Mouse (Mus musculus): ENCODE measurements around the gene Tradd.
"Not testable (repeated sequence)": the region's sequence is repeated elsewhere in the genome, so short reads cannot be mapped to it uniquely, and the experiment has no call there.

Tradd gene

GRCm38 (mm10) chr8:105303396-105303795 is 39.0 kb upstream of the Tradd start:
- peaks cover 12% of the 10 kb centered on the region for H3K36me3 ChIP-seq (ENCODE audit: control insufficient read depth, insufficient read depth, low read length, poor library complexity, severe bottlenecking)
- H3K27me3 ChIP-seq (ENCODE audit: control insufficient read depth, insufficient read depth, low read length, poor library complexity, severe bottlenecking): no peaks in the 10 kb centered on the region; the same call in 1 of the 2 replicates
- DNase-seq (ENCODE audit: low read depth, low spot score): no peak

GRCm38 (mm10) chr8:105299962-105300361 is 35.6 kb upstream of the Tradd start:
- peaks cover 12% of the 10 kb centered on the region for H3K36me3 ChIP-seq (ENCODE audit: control insufficient read depth, insufficient read depth, low read length, poor library complexity, severe bottlenecking)
- H3K27me3 ChIP-seq (ENCODE audit: control insufficient read depth, insufficient read depth, low read length, poor library complexity, severe bottlenecking): no peaks in the 10 kb centered on the region
- DNase-seq (ENCODE audit: low read depth, low spot score): no peak

GRCm38 (mm10) chr8:105298351-105299252 is 34.2 kb upstream of the Tradd start:
- peaks cover 12% of the 10 kb centered on the region for H3K36me3 ChIP-seq (ENCODE audit: control insufficient read depth, insufficient read depth, low read length, poor library complexity, severe bottlenecking)
- no peak for DNase-seq (ENCODE audit: low read depth, low spot score)

GRCm38 (mm10) chr8:105297511-105298192 is 33.2 kb upstream of the Tradd start, which contains the start of gene E2f4:
E2f4 (plus strand) TSS chr8:105297663.
- peak; percentile 90 for DNase-seq (ENCODE audit: low read depth, low spot score)

More at GRCm38 (mm10) chr8:105298351-105299252, 34.2 kb upstream of the Tradd start:
- H3K27me3 ChIP-seq (ENCODE audit: control insufficient read depth, insufficient read depth, low read length, poor library complexity, severe bottlenecking): no peaks in the 10 kb centered on the region

GRCm38 (mm10) chr8:105295895-105296573 is 31.6 kb upstream of the Tradd start, which contains the start of gene Exoc3l:
Exoc3l (minus strand) TSS chr8:105296101.
- DNase-seq (ENCODE audit: low read depth, low spot score): no peak
- no peaks in the 10 kb centered on the region; the same call in none of the 2 replicates for H3K36me3 ChIP-seq (ENCODE audit: control insufficient read depth, insufficient read depth, low read length, poor library complexity, severe bottlenecking)
- H3K27me3 ChIP-seq (ENCODE audit: control insufficient read depth, insufficient read depth, low read length, poor library complexity, severe bottlenecking): no peaks in the 10 kb centered on the region

More at GRCm38 (mm10) chr8:105297511-105298192, 33.2 kb upstream of the Tradd start, which contains the start of gene E2f4:
- Histone ChIP-seq H3K27me3 (ENCODE audit: control insufficient read depth, insufficient read depth, low read length, poor library complexity, severe bottlenecking) (no peaks in the 10 kb centered on the region), H3K36me3 (ENCODE audit: control insufficient read depth, insufficient read depth, low read length, poor library complexity, severe bottlenecking) (peaks cover 8% of the 10 kb centered on the region)

- no peaks in the 10 kb centered on the region for H3K36me3 ChIP-seq (ENCODE audit: control insufficient read depth, insufficient read depth, low read length, poor library complexity, severe bottlenecking)
- H3K27me3 ChIP-seq (ENCODE audit: control insufficient read depth, insufficient read depth, low read length, poor library complexity, severe bottlenecking): no peaks in the 10 kb centered on the region
- DNase-seq (ENCODE audit: low read depth, low spot score): no peak
Measured at GRCm38 (mm10) chr8:105295256-105295655, 30.8 kb upstream of the Tradd start.

GRCm38 (mm10) chr8:105294776-105295175 is 30.4 kb upstream of the Tradd start:
- Histone ChIP-seq H3K27me3 (ENCODE audit: control insufficient read depth, insufficient read depth, low read length, poor library complexity, severe bottlenecking) (no peaks in the 10 kb centered on the region), H3K36me3 (ENCODE audit: control insufficient read depth, insufficient read depth, low read length, poor library complexity, severe bottlenecking) (no peaks in the 10 kb centered on the region)
- no peak for DNase-seq (ENCODE audit: low read depth, low spot score)

GRCm38 (mm10) chr8:105293405-105293804 is 29.0 kb upstream of the Tradd start:
- Histone ChIP-seq H3K27me3 (ENCODE audit: control insufficient read depth, insufficient read depth, low read length, poor library complexity, severe bottlenecking) (no peaks in the 10 kb centered on the region), H3K36me3 (ENCODE audit: control insufficient read depth, insufficient read depth, low read length, poor library complexity, severe bottlenecking) (no peaks in the 10 kb centered on the region)
- no peak for DNase-seq (ENCODE audit: low read depth, low spot score)

GRCm38 (mm10) chr8:105292471-105292870 is 28.1 kb upstream of the Tradd start:
- Histone ChIP-seq H3K36me3 (ENCODE audit: control insufficient read depth, insufficient read depth, low read length, poor library complexity, severe bottlenecking) (no peaks in the 10 kb centered on the region), H3K27me3 (ENCODE audit: control insufficient read depth, insufficient read depth, low read length, poor library complexity, severe bottlenecking) (no peaks in the 10 kb centered on the region)
- no peak for DNase-seq (ENCODE audit: low read depth, low spot score)

- peak; percentile 48 for DNase-seq (ENCODE audit: low read depth, low spot score)
- H3K36me3 ChIP-seq (ENCODE audit: control insufficient read depth, insufficient read depth, low read length, poor library complexity, severe bottlenecking); H3K27me3 ChIP-seq (ENCODE audit: control insufficient read depth, insufficient read depth, low read length, poor library complexity, severe bottlenecking): not testable (repeated sequence)
Measured at GRCm38 (mm10) chr8:105291802-105292201, 27.4 kb upstream of the Tradd start.

GRCm38 (mm10) chr8:105291364-105291763 is 27.0 kb upstream of the Tradd start:
- DNase-seq (ENCODE audit: low read depth, low spot score); H3K27me3 ChIP-seq (ENCODE audit: control insufficient read depth, insufficient read depth, low read length, poor library complexity, severe bottlenecking); H3K36me3 ChIP-seq (ENCODE audit: control insufficient read depth, insufficient read depth, low read length, poor library complexity, severe bottlenecking): not testable (repeated sequence)

- Histone ChIP-seq H3K36me3 (ENCODE audit: control insufficient read depth, insufficient read depth, low read length, poor library complexity, severe bottlenecking) (no peaks in the 10 kb centered on the region), H3K27me3 (ENCODE audit: control insufficient read depth, insufficient read depth, low read length, poor library complexity, severe bottlenecking) (no peaks in the 10 kb centered on the region)
- peak; percentile 94 for DNase-seq (ENCODE audit: low read depth, low spot score)
Measured at GRCm38 (mm10) chr8:105290554-105291314, 26.3 kb upstream of the Tradd start.

- no peaks in the 10 kb centered on the region for H3K36me3 ChIP-seq (ENCODE audit: control insufficient read depth, insufficient read depth, low read length, poor library complexity, severe bottlenecking)
- H3K27me3 ChIP-seq (ENCODE audit: control insufficient read depth, insufficient read depth, low read length, poor library complexity, severe bottlenecking): no peaks in the 10 kb centered on the region
- peak; percentile 59 for DNase-seq (ENCODE audit: low read depth, low spot score)
Measured at GRCm38 (mm10) chr8:105289805-105290460, 25.5 kb upstream of the Tradd start, which contains the start of gene 4931428F04Rik. 4931428F04Rik (minus strand) TSS chr8:105289864.

Measured in splenic B cell, adult 2 months (primary cell).